Mouse (Mus musculus) adrenal gland, postnatal 25 days (tissue): ENCODE results near the gene Cct3. TPM values are rescaled to one million over a fixed set of nuclear protein-coding genes. Genes with fewer than 3 reads are reported as not detected.
"Not testable (repeated sequence)": the region's sequence is repeated elsewhere in the genome, so short reads cannot be mapped to it uniquely, and the experiment has no call there.

Experiments
- DNase-seq: peaks from one replicate; pipeline ENCODE4 v3.0.0; 2021; ENCODE audit warnings: mixed read lengths
- total RNA-seq: library from RNA; stranded (reverse); gene quantifications from 2 replicates; pipeline ENCODE4 v1.2.3, GENCODE M21; 2021

Gene Cct3
- total RNA-seq, 1 experiment from 2014 or later = 277 TPM

- peak; percentile 19 for DNase-seq
These were observed 4.9 kb upstream of the Cct3 start for GRCm38 (mm10) chr3:88291970-88292369.

- DNase-seq = not testable (repeated sequence)
These were observed 1.6 kb upstream of the Cct3 start for GRCm38 (mm10) chr3:88295272-88295671.

- DNase-seq = no peak
These were observed 781 bp upstream of the Cct3 start for GRCm38 (mm10) chr3:88296110-88296560.

- DNase-seq = peak; percentile 6
These were observed 470 bp downstream of the Cct3 start for GRCm38 (mm10) chr3:88297321-88297851.

- no peak for DNase-seq
These were observed 2.3 kb downstream of the Cct3 start for GRCm38 (mm10) chr3:88299172-88299571.

- DNase-seq = peak; percentile 47
These were observed 28.1 kb downstream of the Cct3 start, which contains the start of gene Glmp for GRCm38 (mm10) chr3:88324951-88325405. Glmp (plus strand) TSS chr3:88325023.

GRCm38 (mm10) chr3:88328956-88329355, 32.0 kb downstream of the Cct3 start:
- no peak for DNase-seq

- no peak for DNase-seq
These were observed 34.4 kb downstream of the Cct3 start for GRCm38 (mm10) chr3:88331282-88331681.

GRCm38 (mm10) chr3:88334029-88334658, 37.2 kb downstream of the Cct3 start:
- DNase-seq = no peak

- no peak for DNase-seq
These were observed 38.1 kb downstream of the Cct3 start for GRCm38 (mm10) chr3:88334902-88335435.

- DNase-seq = peak; percentile 72
These were observed 38.6 kb downstream of the Cct3 start for GRCm38 (mm10) chr3:88335436-88336053.

GRCm38 (mm10) chr3:88336058-88337013, 39.4 kb downstream of the Cct3 start, which contains the start of the genes Tmem79 and Smg5:
Tmem79 (minus strand) TSS chr3:88336148.
Smg5 (plus strand) TSS chr3:88336260.
- peak; percentile 94 for DNase-seq

- no peak for DNase-seq
These were observed 40.6 kb downstream of the Cct3 start for GRCm38 (mm10) chr3:88337367-88338020.

GRCm38 (mm10) chr3:88338316-88338715, 41.4 kb downstream of the Cct3 start:
- no peak for DNase-seq

- DNase-seq = no peak
These were observed 42.1 kb downstream of the Cct3 start for GRCm38 (mm10) chr3:88339006-88339405.

GRCm38 (mm10) chr3:88350732-88351131, 53.8 kb downstream of the Cct3 start:
- no peak for DNase-seq

GRCm38 (mm10) chr3:88352907-88353306, 56.0 kb downstream of the Cct3 start:
- DNase-seq = no peak

GRCm38 (mm10) chr3:88354396-88355165, 57.7 kb downstream of the Cct3 start:
- peak; percentile 56 for DNase-seq

GRCm38 (mm10) chr3:88359584-88359983, 62.7 kb downstream of the Cct3 start:
- no peak for DNase-seq

- DNase-seq = no peak
These were observed 63.1 kb downstream of the Cct3 start for GRCm38 (mm10) chr3:88359989-88360388.

- DNase-seq = no peak
These were observed 64.2 kb downstream of the Cct3 start for GRCm38 (mm10) chr3:88361096-88361495.
